Mouse (Mus musculus): ENCODE measurements at regions not wholly inside any gene's neighbourhood (a gene's known extent, or its start where the extent isn't known, plus 50 kb on each side); places are given as distances from the start of the nearest gene placed in this dataset.

DNA sequence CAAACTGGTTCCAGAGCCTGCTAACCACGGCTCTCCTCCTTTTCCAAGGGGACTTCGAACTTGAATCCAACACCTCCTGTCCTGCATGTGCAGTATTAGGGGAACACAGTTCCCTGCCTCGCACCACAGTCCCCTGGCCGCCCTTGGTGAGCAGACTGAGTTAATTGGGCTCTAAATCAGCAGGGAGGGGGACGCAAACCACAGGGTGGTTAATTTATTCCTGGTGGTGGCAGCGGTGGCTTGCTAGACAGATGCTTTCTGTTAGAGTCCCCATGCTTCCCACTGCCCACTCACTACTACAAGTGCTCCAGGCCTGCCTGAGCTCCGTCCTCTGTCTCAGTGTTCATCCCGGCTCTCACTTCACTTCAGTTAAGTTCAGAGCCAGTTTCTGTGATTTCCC, 198.0 kb upstream of the Prok2 start:
- no peak for TF ChIP-seq CTCF (IDR thresholded peaks at IDR 0.05; ENCODE audit: control insufficient read depth, insufficient read depth, insufficient read length)
- TF ChIP-seq MYOG (IDR thresholded peaks at IDR 0.05; ENCODE audit: control insufficient read depth, extremely low read depth, insufficient read length), result no peak
- no peak for TF ChIP-seq CEBPB (IDR thresholded peaks at IDR 0.05; ENCODE audit: low read depth)

Measured in C2C12 (cell line).